Mouse (Mus musculus) lung, postnatal 25 days (tissue): ENCODE data around the gene Cx3cr1.
"Not testable (repeated sequence)": the region's sequence is repeated elsewhere in the genome, so short reads cannot be mapped to it uniquely, and the experiment has no call there.

Source experiments
- DNase-seq: peaks from one replicate; pipeline ENCODE4 v3.0.0; 2022; ENCODE audit warnings: low spot score

Gene Cx3cr1

GRCm38 (mm10) chr9:120069779-120070178 lies at the start of gene Cx3cr1:
Cx3cr1 (minus strand) TSS chr9:120069879.
- DNase-seq: no peak

GRCm38 (mm10) chr9:120118212-120118611 lies 48.5 kb upstream of the Cx3cr1 start:
- no peak for DNase-seq

DNA sequence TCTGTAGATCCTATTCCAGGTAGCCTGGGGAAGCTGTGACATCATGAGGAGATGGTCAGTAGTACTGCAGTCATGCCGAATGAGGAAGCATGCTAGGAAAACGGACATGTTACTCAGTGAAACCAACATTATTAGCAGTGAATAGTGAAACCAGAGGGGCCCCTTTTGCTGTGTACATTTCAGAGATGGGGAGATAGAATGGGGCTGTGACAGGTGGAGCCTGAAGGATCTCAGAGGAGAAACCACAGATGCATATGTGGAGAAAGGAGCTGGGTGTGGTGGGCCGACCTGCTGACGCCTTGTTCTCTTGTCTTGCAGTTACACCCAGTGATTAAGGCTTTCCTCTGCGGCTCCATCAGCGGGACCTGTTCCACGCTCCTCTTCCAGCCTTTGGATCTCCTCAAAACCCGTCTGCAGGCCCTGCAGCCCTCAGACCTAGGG lies 46.5 kb upstream of the Cx3cr1 start:
- DNase-seq: peak; percentile 21

DNA sequence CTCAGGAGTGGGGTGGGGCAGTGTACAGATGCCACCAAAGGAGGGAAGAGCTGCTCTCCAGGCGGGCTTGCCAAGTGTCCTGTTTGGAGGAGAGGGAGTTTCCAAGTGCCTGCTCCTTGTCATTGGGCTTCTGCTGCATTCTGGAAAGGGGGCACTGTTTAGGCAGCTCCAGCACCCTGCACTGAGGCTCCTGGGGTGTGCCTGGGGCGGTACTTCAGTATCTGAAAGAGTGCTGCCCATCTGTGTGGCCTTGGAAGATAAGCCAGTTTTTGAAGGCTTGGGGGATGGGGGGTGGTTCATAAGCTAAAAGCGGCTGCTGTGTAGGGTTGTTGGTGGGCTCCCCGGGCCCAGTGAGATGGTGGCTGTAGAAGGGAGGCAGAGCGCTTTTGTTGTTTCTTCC lies 45.9 kb upstream of the Cx3cr1 start:
- DNase-seq: no peak

DNA sequence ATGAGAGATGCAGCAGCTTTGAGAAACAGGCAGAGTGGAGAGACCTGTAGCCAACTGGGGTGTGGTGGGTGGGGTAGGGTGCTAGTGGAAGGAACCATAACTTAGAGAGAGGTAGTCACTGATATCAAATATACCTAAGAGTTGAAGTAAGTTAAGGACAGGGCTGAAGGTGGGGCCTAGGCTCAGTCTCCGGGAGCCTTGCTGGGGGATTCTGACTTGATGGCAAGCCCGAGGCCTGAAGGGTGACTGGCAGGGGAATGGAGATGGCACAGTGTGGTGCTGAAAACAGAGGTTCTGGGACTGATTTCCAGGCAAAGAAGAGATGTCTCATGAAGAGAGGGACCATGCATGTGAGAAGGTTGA lies 45.1 kb upstream of the Cx3cr1 start:
- no peak for DNase-seq

DNA sequence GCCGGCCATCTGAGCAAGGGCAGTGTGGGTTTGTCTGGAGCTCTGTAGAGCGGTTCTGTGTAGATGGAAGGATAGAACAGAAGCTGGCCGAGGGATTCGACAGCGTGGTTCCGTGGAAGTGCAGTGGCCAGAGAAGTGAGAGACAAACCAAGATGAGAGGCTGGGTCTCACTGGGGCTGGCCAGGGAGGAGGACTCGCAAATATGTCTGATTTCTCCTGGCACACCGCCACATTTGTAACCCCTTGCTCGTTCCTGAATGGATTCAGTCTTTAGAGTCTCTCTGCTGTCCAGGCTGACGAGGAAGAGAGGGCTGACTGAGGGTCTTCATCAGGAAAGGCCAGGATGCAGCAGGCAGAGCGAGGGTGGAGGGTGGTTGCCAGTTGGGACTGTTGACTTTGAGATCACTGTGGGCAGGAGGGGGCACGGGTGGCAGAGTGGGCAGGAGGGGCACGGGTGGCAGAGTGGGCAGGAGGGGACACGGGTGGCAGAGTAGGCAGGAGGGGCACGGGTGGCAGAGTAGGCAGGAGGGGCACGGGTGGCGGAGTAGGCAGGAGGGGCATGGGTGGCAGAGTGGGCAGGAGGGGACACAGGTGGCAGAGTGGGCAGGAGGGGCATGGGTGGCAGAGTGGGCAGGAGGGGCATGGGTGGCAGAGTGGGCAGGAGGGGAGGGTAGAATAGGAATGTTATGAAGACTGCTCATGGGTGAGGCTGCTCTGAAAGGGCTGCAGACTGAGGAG lies 44.5 kb upstream of the Cx3cr1 start:
- DNase-seq: no peak

DNA sequence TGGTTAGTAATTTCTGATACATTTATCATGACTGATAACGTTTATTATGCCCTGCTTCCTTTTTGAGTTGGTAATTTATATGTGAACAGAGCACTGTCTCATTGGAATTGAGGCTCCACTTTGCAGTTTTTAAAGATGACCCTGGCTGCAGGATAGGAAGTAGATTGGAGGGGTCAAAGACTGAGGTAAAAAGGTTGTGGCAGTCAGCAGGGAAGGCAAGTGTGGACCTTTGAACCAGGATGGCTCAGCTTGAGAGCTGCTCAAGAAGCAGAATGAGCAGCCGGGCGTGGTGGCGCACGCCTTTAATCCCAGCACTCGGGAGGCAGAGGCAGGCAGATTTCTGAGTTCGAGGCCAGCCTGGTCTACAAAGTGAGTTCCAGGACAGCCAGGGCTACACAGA lies 43.8 kb upstream of the Cx3cr1 start:
- DNase-seq: no peak

DNA sequence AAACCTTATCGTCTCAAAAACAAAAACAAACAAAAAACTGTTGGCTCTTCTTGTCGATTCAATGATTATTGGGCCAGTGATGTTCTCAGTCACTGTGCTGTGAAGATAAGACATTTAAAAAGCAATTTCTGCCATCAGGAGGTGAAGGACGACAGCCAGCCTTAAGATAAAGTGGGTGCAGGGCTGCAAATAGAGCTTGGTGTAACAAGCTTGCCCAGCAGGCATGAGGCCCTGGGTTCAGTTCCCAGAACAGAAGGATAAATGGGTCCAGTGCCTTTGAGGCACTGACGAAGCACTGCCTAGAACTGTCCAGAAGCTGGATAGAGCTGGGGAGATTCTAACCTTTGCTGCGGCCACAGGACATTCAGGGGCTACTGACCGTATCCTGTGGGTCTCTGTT lies 42.8 kb upstream of the Cx3cr1 start:
- DNase-seq: no peak

DNA sequence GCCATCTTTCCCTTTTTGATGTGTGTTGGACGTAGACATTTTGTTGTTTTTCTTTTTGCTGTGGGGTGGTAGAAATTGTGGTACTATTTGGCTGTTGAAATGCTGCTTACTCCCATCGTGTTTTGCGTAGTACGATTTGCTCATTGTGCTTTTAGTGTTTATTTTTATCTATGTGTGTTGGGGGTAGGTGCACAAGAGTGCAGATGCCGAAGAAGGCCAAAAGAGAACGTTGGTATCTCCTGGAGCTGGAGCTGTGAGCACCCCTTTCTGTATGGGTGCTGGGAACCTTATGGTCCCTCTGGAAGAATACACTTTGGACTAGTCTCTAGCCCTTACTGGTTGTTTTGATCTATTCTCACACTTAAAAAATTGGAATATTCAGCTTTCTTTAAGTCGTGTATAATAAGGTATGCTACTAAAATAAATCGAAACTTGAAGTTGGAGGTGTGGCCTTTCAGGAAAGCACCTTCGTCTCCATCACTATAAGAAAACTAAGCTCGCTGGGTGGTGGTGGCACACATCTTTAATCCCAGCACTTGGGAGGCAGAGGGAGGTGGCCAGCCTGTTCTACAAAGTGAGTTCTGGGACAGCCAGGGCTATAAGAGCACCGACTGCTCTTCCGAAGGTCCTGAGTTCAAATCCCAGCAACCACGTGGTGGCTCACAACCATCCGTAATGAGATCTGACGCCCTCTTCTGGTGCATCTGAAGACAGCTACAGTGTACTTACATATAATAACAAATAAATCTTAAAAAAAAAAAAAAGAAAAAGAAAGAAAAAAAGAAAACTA lies 41.7 kb upstream of the Cx3cr1 start:
- no peak for DNase-seq

DNA sequence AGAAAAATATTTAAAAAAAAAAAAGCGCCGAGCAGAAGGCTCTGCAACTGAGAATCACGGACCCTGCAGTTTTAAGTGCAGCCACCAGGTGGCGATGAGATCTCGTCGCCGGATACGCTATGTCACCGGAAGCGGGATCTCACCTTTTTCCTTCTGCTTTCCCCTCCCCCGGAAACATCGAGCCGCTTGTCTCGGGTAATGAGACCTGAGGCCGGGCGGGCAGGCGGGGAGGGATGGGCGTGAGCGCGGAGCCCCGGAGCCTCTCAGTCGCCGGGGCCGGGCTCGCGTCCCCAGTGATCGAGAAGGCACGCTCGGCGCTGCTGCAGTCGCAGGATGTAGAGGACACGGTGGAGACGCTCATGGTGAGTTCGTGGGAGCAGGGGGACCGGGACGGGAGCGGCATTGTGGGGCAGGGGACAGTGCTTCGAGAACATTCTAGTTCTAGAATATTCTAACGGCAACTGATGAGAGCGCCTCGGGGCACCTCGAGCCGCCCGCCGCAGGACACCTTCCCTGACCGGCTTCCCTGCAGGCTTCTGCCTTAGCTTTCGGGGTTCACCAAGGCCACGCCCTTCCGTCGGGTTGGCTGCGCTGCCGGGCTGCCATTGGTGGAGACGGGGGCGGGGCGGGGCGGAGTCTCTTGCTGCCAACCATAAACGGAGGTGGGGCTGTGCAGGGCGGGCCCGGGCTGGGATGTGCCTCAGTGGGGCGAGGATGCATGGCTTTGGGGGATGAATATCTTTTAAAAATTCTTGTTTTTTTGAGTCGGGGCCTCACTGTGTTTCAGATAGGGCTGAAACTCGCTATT lies 40.7 kb upstream of the Cx3cr1 start, which contains the start of gene Slc25a38:
TSS of gene Slc25a38 (plus strand) at position 164 of the 808 bp plus-strand sequence.
- peak; percentile 96 for DNase-seq

DNA sequence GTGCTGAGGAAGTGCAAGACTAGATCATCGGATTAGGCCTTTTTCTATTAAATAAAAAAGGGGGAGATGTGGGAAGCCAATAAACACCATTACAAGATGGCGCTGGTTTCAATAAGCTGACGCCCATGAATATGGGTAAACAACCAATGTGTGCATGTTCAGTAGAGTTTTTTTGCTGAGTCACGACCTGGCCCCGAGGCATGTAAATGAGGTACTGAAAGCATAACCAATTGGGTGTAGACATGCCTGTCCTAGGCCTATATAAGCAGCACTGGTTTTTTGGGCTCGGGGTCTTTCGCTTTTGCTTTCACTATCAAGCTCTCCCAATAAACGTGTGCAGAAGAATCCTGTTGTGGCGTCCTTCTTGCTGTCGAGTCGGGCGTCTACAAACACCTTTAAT lies 39.3 kb upstream of the Cx3cr1 start:
- not testable (repeated sequence) for DNase-seq

DNA sequence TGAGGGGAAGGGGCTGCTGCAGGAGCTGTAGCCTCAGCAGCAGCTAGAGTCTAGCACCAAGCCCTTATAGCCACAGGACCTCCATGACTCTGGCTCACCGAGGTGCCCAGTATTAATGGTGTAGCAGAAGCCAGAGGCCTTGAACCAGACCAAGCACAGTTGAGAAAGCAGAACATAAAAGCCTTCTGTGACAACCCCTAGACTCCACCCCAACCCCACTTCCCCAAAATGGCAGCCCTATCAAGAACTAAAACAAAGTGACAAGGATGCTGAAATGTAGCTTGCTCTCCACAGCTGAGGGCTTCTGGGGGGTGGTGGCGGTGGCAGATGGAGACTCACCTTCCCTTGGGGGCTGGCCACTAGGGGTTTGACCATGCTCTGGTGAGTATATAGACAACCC lies 31.5 kb upstream of the Cx3cr1 start:
- no peak for DNase-seq

DNA sequence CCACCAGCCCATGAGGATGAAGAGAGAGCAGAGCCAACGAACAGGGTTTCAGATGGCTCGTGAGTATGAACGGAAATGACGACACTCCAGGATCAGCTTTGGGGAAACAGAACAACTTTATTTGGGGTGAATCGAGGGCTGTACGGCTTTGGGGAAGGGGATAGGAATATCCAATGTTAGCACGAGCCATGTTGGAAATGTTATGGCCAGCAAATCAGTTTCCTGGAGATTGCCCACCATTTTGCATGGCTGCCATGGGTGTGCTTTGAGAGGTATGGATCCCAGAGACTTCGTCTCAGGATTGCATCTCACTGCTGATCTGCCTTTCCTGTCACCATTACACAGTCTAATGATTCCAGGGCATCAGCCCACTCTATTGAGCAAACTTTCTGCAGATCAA lies 29.6 kb upstream of the Cx3cr1 start:
- no peak for DNase-seq

DNA sequence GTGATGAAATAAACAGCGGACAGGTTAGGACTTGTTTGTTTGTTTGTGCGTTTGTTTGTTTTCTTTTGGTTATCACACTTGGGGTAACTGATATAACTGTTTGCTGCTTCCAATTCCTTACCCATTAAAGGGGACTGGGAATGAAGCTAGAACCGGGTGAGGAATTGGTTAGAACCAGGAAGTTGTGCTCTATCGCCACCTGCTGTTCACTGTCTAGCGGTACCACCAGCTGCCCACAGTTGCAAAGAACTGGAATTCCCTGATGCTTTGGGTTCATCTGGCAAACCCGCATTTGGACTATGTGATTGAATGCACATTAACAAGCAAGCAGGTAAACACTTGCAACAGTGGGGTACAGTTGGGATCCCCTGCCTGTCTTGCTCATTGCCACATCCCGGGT lies 29.0 kb upstream of the Cx3cr1 start:
- peak; percentile 59 for DNase-seq

DNA sequence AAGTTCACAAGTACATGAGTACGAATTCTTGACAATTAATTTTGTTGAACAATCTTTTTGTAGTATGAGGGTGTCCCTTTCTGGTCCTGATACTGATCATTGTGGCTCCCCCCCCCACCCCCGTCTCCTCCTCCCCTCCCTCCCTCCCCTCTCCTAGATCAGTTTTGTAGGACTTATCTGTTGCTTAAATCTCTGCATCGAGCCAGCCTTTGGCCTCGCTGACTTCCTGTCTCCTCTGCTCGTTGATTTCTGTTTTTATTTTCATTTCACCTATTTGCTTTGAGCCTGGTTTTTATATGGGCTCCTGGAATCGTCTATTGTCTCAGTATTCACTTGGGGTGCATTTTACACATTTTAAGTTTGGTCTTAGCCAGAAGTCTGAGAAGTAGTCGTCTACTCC lies 26.2 kb upstream of the Cx3cr1 start:
- no peak for DNase-seq

- no peak for DNase-seq
Observed at GRCm38 (mm10) chr9:120093701-120094100, 24.0 kb upstream of the Cx3cr1 start.

GRCm38 (mm10) chr9:120091696-120092238 lies 22.1 kb upstream of the Cx3cr1 start, which contains the start of gene Ccr8:
Ccr8 (plus strand) TSS chr9:120092114.
- no peak for DNase-seq

DNA sequence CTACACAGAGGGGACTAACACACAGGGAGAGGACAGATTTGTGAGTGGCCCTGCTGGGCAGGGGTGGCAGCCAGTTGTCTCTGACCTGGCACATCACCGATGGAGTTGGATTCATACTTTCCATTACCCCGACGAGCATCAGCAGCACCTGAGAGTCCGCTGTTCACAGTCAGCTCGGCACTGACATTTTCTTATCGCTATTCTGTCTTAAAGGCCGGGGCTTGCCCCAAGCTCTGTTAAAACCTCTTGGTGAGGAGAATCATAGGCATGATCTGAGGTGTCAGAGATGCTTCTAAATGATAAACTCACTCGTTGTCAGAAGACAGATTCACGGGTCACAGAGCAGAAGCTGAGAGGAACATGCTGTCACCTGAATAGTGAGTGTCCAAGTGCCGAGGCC lies 21.4 kb upstream of the Cx3cr1 start:
- DNase-seq: no peak

DNA sequence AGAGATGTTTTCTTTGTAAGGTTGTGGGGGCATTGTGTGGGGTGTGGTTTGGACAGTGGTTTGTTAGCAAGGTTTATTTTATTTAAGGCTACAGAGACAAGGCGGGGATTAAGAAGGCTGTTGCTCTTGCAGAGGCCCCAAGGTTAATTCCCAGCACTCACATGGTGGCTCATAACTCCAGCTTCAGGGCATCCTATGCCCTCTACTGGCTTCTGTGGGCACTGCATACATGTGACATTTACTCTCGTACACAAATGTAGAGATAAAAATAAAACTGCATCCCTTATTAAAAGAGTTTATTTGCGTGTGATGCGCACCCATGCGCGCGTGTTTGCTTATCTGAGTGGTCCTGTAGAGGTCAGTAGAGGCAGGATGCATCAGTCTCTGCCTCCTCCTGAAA lies 19.4 kb upstream of the Cx3cr1 start:
- no peak for DNase-seq

GRCm38 (mm10) chr9:120084406-120084805 lies 14.7 kb upstream of the Cx3cr1 start:
- no peak for DNase-seq

GRCm38 (mm10) chr9:120083158-120083894 lies 13.6 kb upstream of the Cx3cr1 start:
- peak; percentile 14 for DNase-seq

- no peak for DNase-seq
Observed at GRCm38 (mm10) chr9:120082691-120083090, 13.0 kb upstream of the Cx3cr1 start.
